Mouse (Mus musculus) embryonic facial prominence, embryonic 14.5 days (tissue): Measurements from ENCODE around the gene Snhg11. TPM values are rescaled to one million over a fixed set of nuclear protein-coding genes. Genes with fewer than 3 reads are reported as not detected.
A peak's percentile ranks its signal among the peaks of the same experiment; 100 is the strongest.

ENCODE experiments used
- ATAC-seq: fragments of 200-750 bp; cut with Nextera tagmentation; 2 replicates; pipeline ENCODE4 v1.8.0; 2017; ENCODE audit warnings: low read depth, moderate number of reproducible peaks, moderate TSS enrichment
- DNase-seq: peaks from one replicate; pipeline ENCODE4 v3.0.0-alpha.2; 2015; ENCODE audit warnings: low spot score
- H3K27ac ChIP-seq: fragments of 300-500 bp; sonication (generic); replicated peaks from 2 replicates; pipeline ENCODE4 v1.5.1; 2014; ENCODE audit warnings: low read depth, mild to moderate bottlenecking, low read length, moderate library complexity
- H3K27me3 ChIP-seq: fragments of 300-500 bp; sonication (generic); replicated peaks from 2 replicates; pipeline ENCODE4 v1.6.1; 2014; ENCODE audit warnings: low read length; ENCODE audit not compliant: control insufficient read depth, insufficient read depth
- H3K36me3 ChIP-seq: fragments of 300-500 bp; sonication (generic); 2 replicates; pipeline ENCODE4 v1.6.1; 2014; ENCODE audit warnings: low read length, mixed read lengths; ENCODE audit not compliant: control insufficient read depth, insufficient read depth
- H3K4me1 ChIP-seq: fragments of 300-500 bp; sonication (generic); 2 replicates; pipeline ENCODE4 v1.6.1; 2014; ENCODE audit warnings: antibody characterized with exemption, low read length; ENCODE audit not compliant: control insufficient read depth, insufficient read depth
- H3K4me2 ChIP-seq: fragments of 300-500 bp; sonication (generic); 2 replicates; pipeline ENCODE4 v1.6.1; 2014; ENCODE audit warnings: low read depth, mild to moderate bottlenecking, low read length, moderate library complexity, mixed read lengths
- H3K4me3 ChIP-seq: fragments of 300-500 bp; sonication (generic); 2 replicates; pipeline ENCODE4 v1.5.1; 2014; ENCODE audit warnings: low read depth, mild to moderate bottlenecking, low read length
- H3K9ac ChIP-seq: fragments of 300-500 bp; sonication (generic); 2 replicates; pipeline ENCODE4 v1.6.1; 2014; ENCODE audit warnings: low read depth, mild to moderate bottlenecking, low read length, moderate library complexity, mixed read lengths
- H3K9me3 ChIP-seq: fragments of 300-500 bp; sonication (generic); 2 replicates; pipeline ENCODE4 v1.6.1; 2016; ENCODE audit warnings: low read length; ENCODE audit not compliant: control insufficient read depth
- WGBS: fragments of 180-500 bp; shearing (Covaris S2); extraction: QIAGEN DNeasy Blood & Tissue Kit; methylation state at CpG from one replicate; pipeline ENCODE4 v1.1.7; 2014; 5-methylcytosine and 5-hydroxymethylcytosine counted together
- polyA plus RNA-seq: library from polyadenylated mRNA; unstranded; fragments of >200 nt; fragmentation: Nextera tagmentation; extraction: Ambion mirVana; gene quantifications from 2 replicates; pipeline ENCODE4 v1.2.1, GENCODE M21; 2014

Snhg11 gene
- 7.8 and 10.2 TPM in 2 replicates for polyA plus RNA-seq

DNA sequence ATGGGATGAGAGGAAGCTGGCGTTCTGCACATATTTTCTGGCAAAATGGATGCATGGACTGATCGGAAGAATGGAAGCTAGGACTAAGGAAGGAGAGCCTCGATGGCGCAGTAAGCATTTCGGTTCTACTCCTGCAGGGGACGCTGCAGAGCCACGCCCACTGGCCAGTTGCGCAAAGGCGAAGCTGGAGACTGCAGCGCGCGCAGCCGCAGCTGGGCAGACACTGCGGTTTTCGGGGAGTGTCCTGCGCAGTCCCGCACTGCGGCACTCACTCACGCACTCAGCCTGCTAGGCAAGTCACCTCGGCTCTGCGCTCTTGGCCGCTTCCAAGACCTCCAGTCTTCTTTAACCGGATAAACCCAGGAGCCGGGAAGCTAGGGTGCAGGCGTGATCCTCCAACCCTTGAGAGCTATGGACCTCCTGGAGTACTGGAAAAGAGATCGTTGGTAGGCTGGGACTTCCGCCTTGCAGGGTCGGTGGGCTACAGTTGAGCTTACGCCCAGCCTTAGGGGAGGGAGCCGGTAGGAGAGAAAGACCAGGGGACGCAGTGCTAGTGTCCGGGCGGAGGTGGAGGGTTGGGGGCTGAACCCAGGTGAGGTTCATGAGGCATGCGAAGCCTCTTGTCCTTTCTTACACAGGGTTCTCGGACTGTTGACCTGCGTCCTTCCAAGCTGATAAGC lies at the start of gene Snhg11:
Gene Snhg11, plus strand, starts transcription at position 196 of the 680 bp plus-strand sequence.
- Histone ChIP-seq H3K9ac (peak within 1 kb of the TSS; percentile 48), H3K27ac (no peak within 1 kb of the TSS), H3K4me1 (peaks cover 10% of the 10 kb centered on the region), H3K9me3 (no peaks in the 10 kb centered on the region), H3K36me3 (no peaks in the 10 kb centered on the region), H3K27me3 (peaks cover 20% of the 10 kb centered on the region; the same call in 1 of the 2 replicates), H3K4me2 (peak within 1 kb of the TSS; percentile 69), H3K4me3 (peak within 1 kb of the TSS; percentile 40)
- WGBS = 2% methylated on average over 33 of the region's 36 CpGs
- DNase-seq (peak; percentile 56), ATAC-seq (peak; percentile 79)

- H3K4me2 ChIP-seq = no peak overlapping the region
Observed at GRCm38 (mm10) chr2:158334356-158334755, 41.1 kb upstream of the Snhg11 start.

DNA sequence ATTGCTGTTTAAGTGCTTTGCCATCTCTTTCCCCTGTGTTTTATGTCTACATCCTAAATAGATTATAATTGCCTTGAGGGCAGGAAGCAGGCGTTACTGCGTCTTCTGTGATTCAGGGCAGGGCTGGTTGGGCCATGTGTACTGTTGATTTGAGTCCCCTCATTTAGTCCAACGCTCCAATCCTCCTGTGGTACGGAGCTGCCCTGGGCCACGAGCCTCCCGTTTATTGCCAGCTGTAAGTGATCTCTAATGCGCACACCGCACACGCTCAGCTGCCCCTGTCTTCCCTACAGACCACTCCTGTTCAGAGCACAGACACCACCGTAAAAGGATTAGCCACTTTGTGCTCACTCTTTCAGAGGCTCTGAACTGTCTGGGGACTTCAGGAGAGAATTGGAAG lies 37.7 kb upstream of the Snhg11 start:
- H3K9me3 ChIP-seq = no peaks in the 10 kb centered on the region
- no peak overlapping the region for H3K9ac ChIP-seq
- H3K4me3 ChIP-seq = no peak overlapping the region
- WGBS = 50% methylated on average over 10 of the region's 10 CpGs
- no peak for DNase-seq
- ATAC-seq = no peak
- no peak overlapping the region for H3K27ac ChIP-seq
- no peaks in the 10 kb centered on the region for H3K4me1 ChIP-seq
- H3K4me2 ChIP-seq = no peak overlapping the region
- H3K36me3 ChIP-seq = no peaks in the 10 kb centered on the region
- H3K27me3 ChIP-seq = no peaks in the 10 kb centered on the region

More at GRCm38 (mm10) chr2:158334356-158334755, 41.1 kb upstream of the Snhg11 start:
- ATAC-seq (no peak), DNase-seq (no peak)
- H3K4me1 ChIP-seq = no peaks in the 10 kb centered on the region
- H3K9me3 ChIP-seq = no peaks in the 10 kb centered on the region
- no peak overlapping the region for H3K9ac ChIP-seq
- H3K27ac ChIP-seq = no peak overlapping the region
- H3K36me3 ChIP-seq = no peaks in the 10 kb centered on the region
- WGBS = 81% methylated on average over 13 of the region's 13 CpGs
- H3K4me3 ChIP-seq = no peak overlapping the region
- H3K27me3 ChIP-seq = no peaks in the 10 kb centered on the region

GRCm38 (mm10) chr2:158339948-158340564 lies 35.4 kb upstream of the Snhg11 start:
- H3K27me3 ChIP-seq = no peaks in the 10 kb centered on the region
- WGBS = 41% methylated on average over 11 of the region's 11 CpGs

GRCm38 (mm10) chr2:158341324-158341723 lies 34.1 kb upstream of the Snhg11 start:
- ATAC-seq (no peak), DNase-seq (no peak)
- no peak overlapping the region for H3K4me2 ChIP-seq
- H3K9me3 ChIP-seq = no peaks in the 10 kb centered on the region
- H3K27me3 ChIP-seq = no peaks in the 10 kb centered on the region
- no peak overlapping the region for H3K9ac ChIP-seq
- H3K4me3 ChIP-seq = no peak overlapping the region
- 73% methylated on average over 2 of the region's 2 CpGs for WGBS
- no peaks in the 10 kb centered on the region for H3K36me3 ChIP-seq
- H3K27ac ChIP-seq = no peak overlapping the region
- H3K4me1 ChIP-seq = no peaks in the 10 kb centered on the region

More at GRCm38 (mm10) chr2:158339948-158340564, 35.4 kb upstream of the Snhg11 start:
- Histone ChIP-seq H3K4me1 (no peaks in the 10 kb centered on the region), H3K27ac (no peak overlapping the region), H3K9me3 (no peaks in the 10 kb centered on the region), H3K4me3 (no peak overlapping the region), H3K36me3 (no peaks in the 10 kb centered on the region), H3K9ac (no peak overlapping the region), H3K4me2 (no peak overlapping the region)
- ATAC-seq (no peak), DNase-seq (peak; percentile 52)

DNA sequence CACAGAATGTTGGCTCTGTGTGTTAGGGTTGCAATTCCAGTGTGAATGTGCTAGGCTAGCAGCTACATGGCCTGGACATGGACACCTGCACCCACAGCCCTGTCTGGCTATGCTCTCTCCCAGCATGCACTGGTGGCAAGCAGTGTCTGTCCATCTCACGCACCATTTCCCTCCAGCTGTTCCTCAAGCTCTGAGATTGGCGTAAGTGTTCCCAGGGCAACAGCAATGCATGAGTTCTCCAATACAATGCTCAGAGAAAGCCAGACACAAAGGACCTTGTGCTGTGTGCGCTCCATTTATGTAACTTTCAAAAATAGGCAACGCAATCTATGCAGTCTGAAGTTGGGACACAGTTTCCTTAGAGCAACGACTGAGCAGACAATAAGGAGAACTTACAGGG lies 31.9 kb upstream of the Snhg11 start:
- Histone ChIP-seq H3K27ac (no peak overlapping the region), H3K36me3 (no peaks in the 10 kb centered on the region), H3K4me2 (no peak overlapping the region), H3K9ac (no peak overlapping the region), H3K4me1 (no peaks in the 10 kb centered on the region), H3K4me3 (no peak overlapping the region), H3K27me3 (no peaks in the 10 kb centered on the region), H3K9me3 (no peaks in the 10 kb centered on the region)
- 70% methylated on average over 5 of the region's 5 CpGs for WGBS
- ATAC-seq = peak; percentile 66; the same call in 1 of the 2 replicates
- peak; percentile 62 for DNase-seq

DNA sequence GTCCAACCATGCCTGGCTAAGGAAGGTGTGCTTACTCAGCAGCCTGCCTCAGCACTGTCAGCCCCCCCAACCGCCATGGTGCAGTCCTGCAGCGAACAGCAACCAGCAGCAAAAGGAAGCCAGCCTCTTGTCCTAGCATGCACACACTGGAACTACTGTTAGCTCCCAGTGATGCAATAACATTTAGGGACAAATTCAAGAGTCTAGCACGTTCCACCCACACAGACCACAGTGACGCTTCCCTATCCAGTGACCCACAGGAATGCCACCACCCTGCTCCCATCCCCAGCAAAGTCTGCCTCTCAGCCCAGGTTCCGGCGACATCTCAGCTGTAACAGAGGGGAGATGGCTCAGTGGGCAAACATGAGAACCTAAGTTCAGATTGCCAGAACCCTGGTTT lies 29.0 kb upstream of the Snhg11 start:
- no peak overlapping the region for H3K4me2 ChIP-seq
- H3K4me3 ChIP-seq = no peak overlapping the region
- 64% methylated on average over 6 of the region's 6 CpGs for WGBS
- H3K9me3 ChIP-seq = no peaks in the 10 kb centered on the region
- H3K9ac ChIP-seq = no peak overlapping the region
- no peak overlapping the region for H3K27ac ChIP-seq
- no peaks in the 10 kb centered on the region for H3K36me3 ChIP-seq
- H3K4me1 ChIP-seq = no peaks in the 10 kb centered on the region
- H3K27me3 ChIP-seq = no peaks in the 10 kb centered on the region
- no peak for ATAC-seq
- no peak for DNase-seq

DNA sequence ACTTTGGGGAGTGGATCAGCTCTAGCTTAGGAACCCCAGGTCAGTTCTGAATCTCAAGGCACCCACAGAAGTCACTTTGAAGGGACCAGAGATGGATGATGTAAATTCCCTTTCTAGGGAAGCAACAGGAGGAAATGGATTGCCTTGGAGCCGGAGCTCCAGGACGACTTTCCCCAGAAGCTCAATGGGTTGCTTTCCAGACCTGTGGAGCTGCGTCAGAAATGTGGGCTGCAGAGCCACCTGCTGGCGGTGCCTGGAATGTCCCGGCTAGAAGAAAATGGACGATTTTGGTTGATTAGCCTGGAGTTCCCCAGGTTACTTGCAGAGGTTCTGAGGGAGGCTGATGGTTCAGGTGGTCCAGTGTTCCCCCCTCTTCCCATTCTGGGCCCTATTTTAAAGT lies 27.6 kb upstream of the Snhg11 start:
- Histone ChIP-seq H3K9me3 (no peaks in the 10 kb centered on the region), H3K4me3 (no peak overlapping the region), H3K9ac (no peak overlapping the region), H3K4me1 (no peaks in the 10 kb centered on the region), H3K27ac (no peak overlapping the region), H3K4me2 (no peak overlapping the region), H3K27me3 (no peaks in the 10 kb centered on the region), H3K36me3 (peaks cover 8% of the 10 kb centered on the region; the same call in 1 of the 2 replicates)
- ATAC-seq = peak; percentile 39; the same call in 1 of the 2 replicates
- WGBS = 2% methylated on average over 6 of the region's 6 CpGs
- DNase-seq = peak; percentile 66
